Mouse (Mus musculus) adrenal gland, postnatal 10 days (tissue): ENCODE measurements around the gene Cacna1a. TPM values are rescaled to one million over a fixed set of nuclear protein-coding genes. Genes with fewer than 3 reads are reported as not detected.

Source experiments
- DNase-seq: peaks from one replicate; pipeline ENCODE4 v3.0.0; 2021; ENCODE audit warnings: mixed read lengths
- total RNA-seq, 2 experiments: library from RNA; stranded (reverse); gene quantifications; 2 replicates each; pipeline ENCODE4 v1.2.3; 2021

Cacna1a gene
- total RNA-seq, 2 experiments from 2014 or later: 5.3 to 9.5 TPM

GRCm38 (mm10) chr8:84637946-84638554, 249.8 kb downstream of the Cacna1a start:
- DNase-seq: no peak

- peak; percentile 63 for DNase-seq
Measured at GRCm38 (mm10) chr8:84638555-84639161, 250.4 kb downstream of the Cacna1a start.

GRCm38 (mm10) chr8:84639162-84640009, 251.1 kb downstream of the Cacna1a start:
- peak; percentile 96 for DNase-seq

GRCm38 (mm10) chr8:84640010-84640588, 251.9 kb downstream of the Cacna1a start:
- no peak for DNase-seq

GRCm38 (mm10) chr8:84640617-84641294, 252.5 kb downstream of the Cacna1a start:
- no peak for DNase-seq

GRCm38 (mm10) chr8:84641578-84642361, 253.5 kb downstream of the Cacna1a start:
- DNase-seq: no peak

- no peak for DNase-seq
Measured at GRCm38 (mm10) chr8:84643019-84643418, 254.8 kb downstream of the Cacna1a start.

- DNase-seq: no peak
Measured at GRCm38 (mm10) chr8:84646800-84647199, 258.6 kb downstream of the Cacna1a start.

GRCm38 (mm10) chr8:84647461-84647901, 259.2 kb downstream of the Cacna1a start:
- DNase-seq: no peak

- DNase-seq: no peak
Measured at GRCm38 (mm10) chr8:84650213-84650612, 262.0 kb downstream of the Cacna1a start.

- DNase-seq: no peak
Measured at GRCm38 (mm10) chr8:84653092-84653631, 264.9 kb downstream of the Cacna1a start.

GRCm38 (mm10) chr8:84654597-84654996, 266.4 kb downstream of the Cacna1a start:
- DNase-seq: no peak

- DNase-seq: peak; percentile 35
Measured at GRCm38 (mm10) chr8:84655336-84656190, 267.3 kb downstream of the Cacna1a start.

- DNase-seq: no peak
Measured at GRCm38 (mm10) chr8:84656191-84656525, 267.9 kb downstream of the Cacna1a start.

GRCm38 (mm10) chr8:84656641-84657126, 268.4 kb downstream of the Cacna1a start:
- peak; percentile 82 for DNase-seq

- no peak for DNase-seq
Measured at GRCm38 (mm10) chr8:84657203-84657602, 269.0 kb downstream of the Cacna1a start.

GRCm38 (mm10) chr8:84657680-84658079, 269.4 kb downstream of the Cacna1a start:
- no peak for DNase-seq

- no peak for DNase-seq
Measured at GRCm38 (mm10) chr8:84658951-84659350, 270.7 kb downstream of the Cacna1a start.

- peak; percentile 68 for DNase-seq
Measured at GRCm38 (mm10) chr8:84659936-84660818, 271.9 kb downstream of the Cacna1a start.
